In genomic region chr2:156991470-156992319, GRCm38 (mm10) we compare ENCODE assay signal across 8 mouse cellular contexts. TPM values are rescaled to one million over a fixed set of nuclear protein-coding genes. Genes with fewer than 3 reads are reported as not detected.
DNase-seq lines count a peak whose midpoint lies in the region; ATAC-seq lines count a peak whose summit lies in the region.

Gene Ndrg3 (minus strand): TSS chr2:156992056.

- WGBS in hindbrain, embryonic 15.5 days: under 1% methylated on average over 66 of the region's 66 CpGs

- H3K4me1 ChIP-seq in hindbrain, embryonic 15.5 days (replicated peaks): peaks cover 19% of the 10 kb centered on the region

- H3K9ac ChIP-seq in hindbrain, embryonic 15.5 days: peak within 1 kb of the TSS; percentile 92

- H3K9me3 ChIP-seq in hindbrain, embryonic 15.5 days: no peaks in the 10 kb centered on the region

- no peaks in the 10 kb centered on the region for H3K36me3 ChIP-seq in hindbrain, embryonic 15.5 days

- H3K27me3 ChIP-seq in hindbrain, embryonic 15.5 days: no peaks in the 10 kb centered on the region

- peak within 1 kb of the TSS; percentile 87 for H3K27ac ChIP-seq in hindbrain, embryonic 15.5 days (replicated peaks)

- peak within 1 kb of the TSS; percentile 78 for H3K4me2 ChIP-seq in hindbrain, embryonic 15.5 days

- H3K4me3 ChIP-seq in hindbrain, embryonic 15.5 days: peak within 1 kb of the TSS; percentile 85

- peak; percentile 97 for ATAC-seq in hindbrain, embryonic 15.5 days (ENCODE audit: low FRiP score, low read depth)

- DNase-seq in T-cell, adult 2 months (ENCODE audit: low spot score): peak; percentile 99
- DNase-seq in cerebellum, postnatal 36 days: peak; percentile 97 to 98
- peak; percentile 95 to 97 for DNase-seq in frontal cortex, postnatal 36 days (ENCODE audit: low spot score in 2 of 2)
- peak; percentile 96 for DNase-seq in left cerebral cortex, adult 11 months (ENCODE audit: low spot score)
- peak; percentile 98 to 99 for DNase-seq in lung, postnatal 4 days
- DNase-seq in retina, postnatal 7 days (ENCODE audit: low read depth, low spot score): peak; percentile 93
- DNase-seq in urinary bladder, adult 2 months (ENCODE audit: low spot score): peak; percentile 87

RNA-seq across cellular contexts. Expression of gene Ndrg3, which starts in this region (rescaled TPM):
- polyA plus RNA-seq in hindbrain, embryonic 15.5 days (2015; fragmentation: Nextera tagmentation; extraction: Ambion mirVana): 135 and 141 TPM in 2 replicates
- 37.0 and 42.9 TPM in 2 replicates for polyA plus RNA-seq in urinary bladder, adult 2 months (2012; rRNA removed)

Comparison
In these comparisons a context has a peak if more than half of its experiments do, and no peak if none do; other contexts are left out.
1. Peak in every context shown above with its lines: DNase-seq, ATAC-seq, H3K4me3 ChIP-seq and H3K27ac ChIP-seq.